Mouse (Mus musculus) stomach, postnatal 0 days (tissue): ENCODE results near the gene Mylk4. TPM values are rescaled to one million over a fixed set of nuclear protein-coding genes. Genes with fewer than 3 reads are reported as not detected.

ENCODE experiments used
- ATAC-seq: fragments of 200-750 bp; cut with Nextera tagmentation; 2 replicates; pipeline ENCODE4 v1.8.0; 2017; ENCODE audit not compliant: low FRiP score, low TSS enrichment
- DNase-seq: peaks from one replicate; pipeline ENCODE4 v3.0.0-alpha.2; 2016; ENCODE audit warnings: low spot score
- H3K27ac ChIP-seq: fragments of 300-500 bp; sonication (generic); replicated peaks from 2 replicates; pipeline ENCODE4 v1.5.1; 2014; ENCODE audit warnings: mild to moderate bottlenecking, control low read depth
- H3K27me3 ChIP-seq: fragments of 300-500 bp; sonication (generic); 2 replicates; pipeline ENCODE4 v1.6.1; 2014; ENCODE audit warnings: low read length; ENCODE audit not compliant: control insufficient read depth, insufficient read depth
- H3K36me3 ChIP-seq: fragments of 300-500 bp; sonication (generic); 2 replicates; pipeline ENCODE4 v1.6.1; 2014; ENCODE audit warnings: low read length, mixed read lengths; ENCODE audit not compliant: control insufficient read depth, insufficient read depth
- H3K4me1 ChIP-seq: fragments of 300-500 bp; sonication (generic); replicated peaks from 2 replicates; pipeline ENCODE4 v1.6.1; 2014; ENCODE audit warnings: antibody characterized with exemption; ENCODE audit not compliant: control insufficient read depth, insufficient read depth
- H3K4me2 ChIP-seq: fragments of 300-500 bp; sonication (generic); replicated peaks from 2 replicates; pipeline ENCODE4 v1.6.1; 2014; ENCODE audit warnings: low read depth, mild to moderate bottlenecking, control low read depth, moderate library complexity
- H3K4me3 ChIP-seq: fragments of 300-500 bp; sonication (generic); 2 replicates; pipeline ENCODE4 v1.5.1; 2014; ENCODE audit warnings: low read depth, low read length, control low read depth
- H3K9ac ChIP-seq: fragments of 300-500 bp; sonication (generic); 2 replicates; pipeline ENCODE4 v1.6.1; 2014; ENCODE audit warnings: mild to moderate bottlenecking, low read length, control low read depth, mixed read lengths
- H3K9me3 ChIP-seq: fragments of 300-500 bp; sonication (generic); 2 replicates; pipeline ENCODE4 v1.6.1; 2016; ENCODE audit warnings: low read length; ENCODE audit not compliant: control insufficient read depth
- CTCF ChIP-seq: IDR thresholded peaks from 2 replicates; pipeline ENCODE4 v1.5.1; 2016; ENCODE audit warnings: antibody characterized with exemption, low read depth, mild to moderate bottlenecking, moderate library complexity
- EP300 ChIP-seq: optimal IDR thresholded peaks from 2 replicates; pipeline ENCODE3; 2016; ENCODE audit warnings: antibody characterized with exemption
- WGBS: fragments of 180-500 bp; shearing (Covaris S2); extraction: QIAGEN DNeasy Blood & Tissue Kit; methylation state at CpG from one replicate; pipeline ENCODE4 v1.1.7; 2014; 5-methylcytosine and 5-hydroxymethylcytosine counted together
- polyA plus RNA-seq: library from polyadenylated mRNA; unstranded; fragments of >200 nt; fragmentation: Nextera tagmentation; extraction: Ambion mirVana; gene quantifications from 2 replicates; pipeline ENCODE4 v1.2.1, GENCODE M21; 2015

Gene Mylk4
- polyA plus RNA-seq, 1 experiment from 2014 or later = 0.12 TPM

- Histone ChIP-seq H3K36me3 (no peaks in the 10 kb centered on the region), H3K4me2 (peak within 1 kb of the TSS; percentile 88), H3K4me1 (0 out of 2 replicates have a peak, but pooled peaks cover 2% of the 10 kb centered on the region), H3K27me3 (no peaks in the 10 kb centered on the region), H3K27ac (peak within 1 kb of the TSS; percentile 89), H3K9me3 (no peaks in the 10 kb centered on the region), H3K9ac (peak within 1 kb of the TSS; percentile 86), H3K4me3 (peak within 1 kb of the TSS; percentile 80)
- DNase-seq (peak; percentile 58), ATAC-seq (peak; percentile 43)
- TF ChIP-seq CTCF (no peak), EP300 (no peak)
- WGBS = 0% methylated on average over 64 of the region's 95 CpGs
Observed at GRCm38 (mm10) chr13:32802259-32803081, 18.7 kb upstream of the Mylk4 start, which contains the start of gene D930007J09Rik. Gene D930007J09Rik (minus strand): TSS chr13:32802849.

GRCm38 (mm10) chr13:32801693-32802221 lies 18.0 kb upstream of the Mylk4 start, which contains the start of gene Wrnip1:
Gene Wrnip1 (plus strand): TSS chr13:32802038.
- no peaks in the 10 kb centered on the region for H3K36me3 ChIP-seq
- peak within 1 kb of the TSS; percentile 80 for H3K4me3 ChIP-seq
- ATAC-seq (peak; percentile 98), DNase-seq (peak; percentile 97)
- 0 out of 2 replicates have a peak, but pooled peaks cover 2% of the 10 kb centered on the region for H3K4me1 ChIP-seq
- TF ChIP-seq EP300 (no peak), CTCF (peak; percentile 67)
- peak within 1 kb of the TSS; percentile 86 for H3K9ac ChIP-seq
- H3K4me2 ChIP-seq = peak within 1 kb of the TSS; percentile 88
- WGBS = under 1% methylated on average over 51 of the region's 51 CpGs
- peak within 1 kb of the TSS; percentile 89 for H3K27ac ChIP-seq
- no peaks in the 10 kb centered on the region for H3K27me3 ChIP-seq
- no peaks in the 10 kb centered on the region for H3K9me3 ChIP-seq

- Histone ChIP-seq H3K27me3 (no peaks in the 10 kb centered on the region), H3K4me2 (peak overlapping the region; percentile 64), H3K9me3 (no peaks in the 10 kb centered on the region), H3K4me1 (0 out of 2 replicates have a peak, but pooled peaks cover 2% of the 10 kb centered on the region), H3K36me3 (no peaks in the 10 kb centered on the region), H3K9ac (peak overlapping the region; percentile 57), H3K27ac (peak overlapping the region; percentile 79; the same call in 1 of the 2 replicates), H3K4me3 (peak overlapping the region; percentile 80; the same call in 1 of the 2 replicates)
- TF ChIP-seq CTCF = peak; percentile 58
- no peak for TF ChIP-seq EP300
- DNase-seq (peak; percentile 33), ATAC-seq (peak; percentile 22; the same call in 1 of the 2 replicates)
Observed at GRCm38 (mm10) chr13:32800859-32801258, 17.1 kb upstream of the Mylk4 start.

GRCm38 (mm10) chr13:32799131-32799530 lies 15.4 kb upstream of the Mylk4 start:
- 56% methylated on average over 2 of the region's 2 CpGs for WGBS
- Histone ChIP-seq H3K27me3 (no peaks in the 10 kb centered on the region), H3K4me3 (no peak overlapping the region), H3K27ac (no peak overlapping the region), H3K9ac (no peak overlapping the region), H3K36me3 (no peaks in the 10 kb centered on the region), H3K4me2 (no peak overlapping the region), H3K4me1 (0 out of 2 replicates have a peak, but pooled peaks cover 2% of the 10 kb centered on the region), H3K9me3 (no peaks in the 10 kb centered on the region)
- no peak for TF ChIP-seq EP300
- peak; percentile 58 for TF ChIP-seq CTCF
- no peak for ATAC-seq
- DNase-seq = no peak

DNA sequence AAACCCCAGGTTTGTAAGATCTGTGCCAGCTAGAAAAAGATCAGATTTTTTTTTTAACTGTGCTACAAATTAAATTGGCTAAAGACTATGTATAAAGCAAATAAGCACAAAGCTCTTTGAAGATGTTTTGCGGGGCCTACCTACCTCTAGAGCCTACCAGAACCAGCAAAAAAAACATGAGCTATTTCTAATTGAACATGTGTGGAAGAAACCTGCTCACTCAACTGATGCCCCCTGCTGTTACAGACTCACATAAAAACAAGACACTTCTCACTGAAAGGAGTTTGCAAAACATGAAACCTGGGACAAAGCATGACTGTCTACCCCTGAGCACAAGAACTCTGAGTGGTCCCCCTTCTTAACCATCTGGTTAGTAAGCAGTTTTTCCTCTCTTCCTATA lies 13.3 kb upstream of the Mylk4 start:
- no peaks in the 10 kb centered on the region for H3K36me3 ChIP-seq
- ATAC-seq (no peak), DNase-seq (no peak)
- 86% methylated on average over 1 of the region's 1 CpGs for WGBS
- no peaks in the 10 kb centered on the region for H3K4me1 ChIP-seq
- no peaks in the 10 kb centered on the region for H3K9me3 ChIP-seq
- H3K27ac ChIP-seq = no peak overlapping the region
- TF ChIP-seq CTCF (peak; percentile 46), EP300 (no peak)
- no peak overlapping the region for H3K4me3 ChIP-seq
- H3K9ac ChIP-seq = no peak overlapping the region
- no peak overlapping the region for H3K4me2 ChIP-seq
- no peaks in the 10 kb centered on the region for H3K27me3 ChIP-seq
